Mouse (Mus musculus) layer of hippocampus, adult 8-10 months (tissue): Measurements from ENCODE around the gene Utp18. TPM values are rescaled to one million over a fixed set of nuclear protein-coding genes. Genes with fewer than 3 reads are reported as not detected.
"Not testable (repeated sequence)": the region's sequence is repeated elsewhere in the genome, so short reads cannot be mapped to it uniquely, and the experiment has no call there.

Experiments used
- DNase-seq, 2 experiments: peaks; one replicate each; pipeline ENCODE4 v3.0.0; 2022; ENCODE audit warnings: low spot score in 2 of 2
- total RNA-seq, 4 experiments: library from RNA; stranded (reverse); gene quantifications; 2 replicates each; pipeline ENCODE4 v1.2.4; 2022

The Utp18 gene
- 10 to 100 TPM; 21.6 to 23.3 (median 22.4) TPM for total RNA-seq

- peak; percentile 97 to 99 for DNase-seq
Observed at GRCm38 (mm10) chr11:93885572-93886410, at the start of gene Utp18, which contains the start of gene Mbtd1. Gene Utp18 (minus strand): TSS chr11:93885766. Gene Mbtd1 (plus strand): TSS chr11:93885852.

GRCm38 (mm10) chr11:93929106-93929505 is 43.5 kb upstream of the Utp18 start:
- no peak for DNase-seq

GRCm38 (mm10) chr11:93915019-93915418 is 29.5 kb upstream of the Utp18 start:
- DNase-seq: not testable (repeated sequence)

- no peak for DNase-seq
Observed at GRCm38 (mm10) chr11:93911603-93912002, 26.0 kb upstream of the Utp18 start.

- DNase-seq: no peak
Observed at GRCm38 (mm10) chr11:93908829-93909228, 23.3 kb upstream of the Utp18 start.

GRCm38 (mm10) chr11:93907839-93908238 is 22.3 kb upstream of the Utp18 start:
- DNase-seq: no peak

- no peak for DNase-seq
Observed at GRCm38 (mm10) chr11:93906834-93907233, 21.3 kb upstream of the Utp18 start.

GRCm38 (mm10) chr11:93897732-93898131 is 12.2 kb upstream of the Utp18 start:
- no peak for DNase-seq

- DNase-seq: no peak
Observed at GRCm38 (mm10) chr11:93887080-93887447, 1.5 kb upstream of the Utp18 start.

GRCm38 (mm10) chr11:93886411-93887079 is 979 bp upstream of the Utp18 start:
- DNase-seq: peak; percentile 9

- DNase-seq: peak; percentile 21 to 34
Observed at GRCm38 (mm10) chr11:93884901-93885571, 530 bp downstream of the Utp18 start.

- DNase-seq: no peak
Observed at GRCm38 (mm10) chr11:93884068-93884467, 1.5 kb downstream of the Utp18 start.

- DNase-seq: no peak
Observed at GRCm38 (mm10) chr11:93862638-93863037, 22.9 kb downstream of the Utp18 start.

GRCm38 (mm10) chr11:93862045-93862623 is 23.4 kb downstream of the Utp18 start:
- DNase-seq: no peak

GRCm38 (mm10) chr11:93861193-93861592 is 24.4 kb downstream of the Utp18 start:
- no peak for DNase-seq

GRCm38 (mm10) chr11:93860540-93861172 is 24.9 kb downstream of the Utp18 start:
- no peak for DNase-seq

GRCm38 (mm10) chr11:93856284-93856955 is 29.1 kb downstream of the Utp18 start:
- peak; percentile 72 to 89 for DNase-seq

- no peak for DNase-seq
Observed at GRCm38 (mm10) chr11:93852546-93852945, 33.0 kb downstream of the Utp18 start.

GRCm38 (mm10) chr11:93847342-93847741 is 38.2 kb downstream of the Utp18 start:
- no peak for DNase-seq

- no peak for DNase-seq
Observed at GRCm38 (mm10) chr11:93835800-93836199, 49.8 kb downstream of the Utp18 start.

GRCm38 (mm10) chr11:93829971-93830370 is 55.6 kb downstream of the Utp18 start:
- DNase-seq: no peak
